Mouse (Mus musculus) stomach, embryonic 14.5 days (tissue): ENCODE results near the gene Ctf2. TPM values are rescaled to one million over a fixed set of nuclear protein-coding genes. Genes with fewer than 3 reads are reported as not detected.
"Not testable (repeated sequence)": the region's sequence is repeated elsewhere in the genome, so short reads cannot be mapped to it uniquely, and the experiment has no call there.

ENCODE experiments used
- ATAC-seq: fragments of 200-750 bp; cut with Nextera tagmentation; 2 replicates; pipeline ENCODE4 v1.8.0; 2017; ENCODE audit warnings: low read depth, moderate TSS enrichment; ENCODE audit not compliant: insufficient number of reproducible peaks, insufficient read depth, low FRiP score
- H3K27ac ChIP-seq: fragments of 300-500 bp; sonication (generic); 2 replicates; pipeline ENCODE4 v1.5.1; 2014; ENCODE audit warnings: mild to moderate bottlenecking, low read length, moderate library complexity, mixed read lengths
- H3K27me3 ChIP-seq: fragments of 300-500 bp; sonication (generic); 2 replicates; pipeline ENCODE4 v1.6.1; 2014; ENCODE audit warnings: low read length, control low read depth, mixed read lengths; ENCODE audit not compliant: control insufficient read depth, insufficient read depth
- H3K36me3 ChIP-seq: fragments of 300-500 bp; sonication (generic); 2 replicates; pipeline ENCODE4 v1.6.1; 2014; ENCODE audit warnings: mild to moderate bottlenecking, control low read depth, low read length, moderate library complexity, mixed read lengths; ENCODE audit not compliant: control insufficient read depth, insufficient read depth
- H3K4me1 ChIP-seq: fragments of 300-500 bp; sonication (generic); 2 replicates; pipeline ENCODE4 v1.6.1; 2014; ENCODE audit warnings: low read length, control low read depth, mixed read lengths; ENCODE audit not compliant: control insufficient read depth, insufficient read depth
- H3K4me2 ChIP-seq: fragments of 300-500 bp; sonication (generic); replicated peaks from 2 replicates; pipeline ENCODE4 v1.6.1; 2014; ENCODE audit warnings: low read depth, low read length, control low read depth
- H3K4me3 ChIP-seq: fragments of 300-500 bp; sonication (generic); 2 replicates; pipeline ENCODE4 v1.5.1; 2014; ENCODE audit warnings: low read depth, low read length, control low read depth
- H3K9ac ChIP-seq: fragments of 300-500 bp; sonication (generic); replicated peaks from 2 replicates; pipeline ENCODE4 v1.6.1; 2014; ENCODE audit warnings: low read depth, mild to moderate bottlenecking, control low read depth, low read length, moderate library complexity, mixed read lengths
- H3K9me3 ChIP-seq: fragments of 300-500 bp; sonication (generic); 2 replicates; pipeline ENCODE4 v1.6.1; 2016; ENCODE audit warnings: low read depth, low read length, control low read depth; ENCODE audit not compliant: control insufficient read depth
- WGBS: fragments of 180-500 bp; shearing (Covaris S2); extraction: QIAGEN DNeasy Blood & Tissue Kit; methylation state at CpG from one replicate; pipeline ENCODE4 v1.1.7; 2014; 5-methylcytosine and 5-hydroxymethylcytosine counted together
- polyA plus RNA-seq: library from polyadenylated mRNA; unstranded; fragments of >200 nt; fragmentation: Nextera tagmentation; extraction: Ambion mirVana; gene quantifications from 2 replicates; pipeline ENCODE4 v1.2.1, GENCODE M21; 2014

Gene Ctf2
- polyA plus RNA-seq: 0.32 and 0.66 TPM in 2 replicates

DNA sequence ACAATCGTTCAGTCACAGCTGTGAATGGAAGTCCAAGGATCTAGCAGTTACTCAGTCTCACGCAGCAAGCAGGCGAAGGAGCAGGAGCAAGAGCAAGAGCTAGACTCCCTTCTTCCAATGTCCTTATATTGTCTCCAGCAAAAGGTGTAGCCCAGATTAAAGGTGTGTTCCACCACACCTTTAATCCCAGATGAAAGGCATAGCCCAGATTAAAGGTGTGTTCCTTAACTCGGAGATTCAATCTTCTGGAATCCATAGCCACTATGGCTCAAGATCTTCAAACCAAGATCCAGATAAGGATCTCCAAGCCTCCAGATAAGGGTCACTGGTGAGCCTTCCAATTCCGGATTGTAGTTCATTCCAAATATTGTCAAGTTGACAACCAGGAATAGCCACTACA, at the start of gene Ctf2:
Ctf2 (minus strand) TSS at position 101 of the 400 bp plus-strand sequence.
- not testable (repeated sequence) for H3K4me2 ChIP-seq, H3K9ac ChIP-seq, H3K27ac ChIP-seq, ATAC-seq, H3K9me3 ChIP-seq, H3K4me1 ChIP-seq, H3K27me3 ChIP-seq, H3K4me3 ChIP-seq, H3K36me3 ChIP-seq
- WGBS: no CpG with 5 or more reads among the region's 5 CpGs

DNA sequence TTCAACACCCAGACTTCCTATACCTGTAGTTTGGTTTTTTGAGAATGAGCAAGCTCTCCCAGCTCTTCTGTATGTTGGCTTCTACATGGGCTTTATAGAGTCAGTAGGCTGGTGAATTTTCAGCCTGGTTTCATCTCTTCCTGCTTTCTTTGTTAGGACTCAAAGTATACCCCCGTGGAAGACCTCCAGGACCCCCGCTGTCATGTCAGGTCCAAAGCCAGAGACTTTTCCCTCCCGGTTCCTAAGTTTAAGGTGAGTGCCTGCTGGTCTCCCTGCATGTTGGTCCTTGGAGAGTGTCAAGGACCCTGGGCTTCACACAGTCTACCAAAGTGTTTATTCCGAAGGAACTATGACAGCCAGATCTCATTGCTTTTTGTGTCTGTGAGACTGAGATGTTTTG, 46.4 kb upstream of the Ctf2 start:
- no peaks in the 10 kb centered on the region for H3K9me3 ChIP-seq
- ATAC-seq: no peak
- peaks cover 37% of the 10 kb centered on the region for H3K36me3 ChIP-seq
- peak overlapping the region; percentile 85 for H3K4me3 ChIP-seq
- peaks cover 7% of the 10 kb centered on the region for H3K4me1 ChIP-seq
- no peaks in the 10 kb centered on the region for H3K27me3 ChIP-seq
- H3K9ac ChIP-seq: peak overlapping the region; percentile 93
- H3K27ac ChIP-seq: peak overlapping the region; percentile 99; the same call in 1 of the 2 replicates
- H3K4me2 ChIP-seq: peak overlapping the region; percentile 91
- WGBS: 76% methylated on average over 4 of the region's 4 CpGs

DNA sequence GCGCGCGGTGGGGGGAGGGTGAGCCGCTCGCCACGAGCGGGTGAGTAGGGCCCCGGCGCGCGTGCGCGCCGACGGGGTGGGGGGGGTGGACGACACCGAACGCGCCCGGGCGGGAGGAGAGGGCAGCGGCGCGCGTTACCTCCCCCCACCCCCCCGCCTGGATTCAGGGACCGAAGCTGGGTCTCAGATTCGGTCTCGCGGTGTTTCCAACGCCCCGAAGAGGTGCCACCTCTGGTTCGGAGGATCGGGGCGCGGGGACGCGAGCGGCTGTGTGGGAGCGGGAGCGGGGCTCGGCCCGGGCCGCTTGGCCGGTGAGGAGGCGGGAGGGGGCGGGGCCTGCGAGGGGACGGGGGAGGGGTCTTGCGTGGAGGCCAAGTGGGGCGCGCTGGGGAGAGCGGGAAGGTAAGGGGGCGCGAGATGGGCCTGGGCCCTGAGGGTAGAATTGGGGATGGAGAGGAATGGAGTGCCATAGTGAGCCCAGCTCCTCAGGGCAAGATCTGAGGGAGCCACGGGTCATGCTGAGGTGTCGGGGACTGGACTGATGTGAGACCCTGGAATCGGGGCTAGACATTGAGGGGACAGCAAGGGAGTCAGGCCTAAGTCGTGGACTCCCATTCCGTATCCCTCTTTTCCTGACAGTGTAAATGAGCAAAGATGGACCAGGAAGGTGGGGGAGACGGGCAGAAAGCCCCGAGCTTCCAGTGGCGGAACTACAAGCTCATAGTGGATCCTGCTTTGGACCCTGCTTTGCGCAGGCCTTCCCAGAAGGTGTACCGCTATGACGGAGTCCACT, 45.7 kb upstream of the Ctf2 start:
- ATAC-seq: peak; percentile 35
- whole genome bisulfite sequencing: 2% methylated on average over 54 of the region's 66 CpGs
- Histone ChIP-seq H3K9ac (peak overlapping the region; percentile 93), H3K36me3 (peaks cover 36% of the 10 kb centered on the region), H3K27me3 (no peaks in the 10 kb centered on the region), H3K4me1 (peaks cover 7% of the 10 kb centered on the region), H3K27ac (peak overlapping the region; percentile 99), H3K9me3 (no peaks in the 10 kb centered on the region), H3K4me2 (peak overlapping the region; percentile 91), H3K4me3 (peak overlapping the region; percentile 85)

DNA sequence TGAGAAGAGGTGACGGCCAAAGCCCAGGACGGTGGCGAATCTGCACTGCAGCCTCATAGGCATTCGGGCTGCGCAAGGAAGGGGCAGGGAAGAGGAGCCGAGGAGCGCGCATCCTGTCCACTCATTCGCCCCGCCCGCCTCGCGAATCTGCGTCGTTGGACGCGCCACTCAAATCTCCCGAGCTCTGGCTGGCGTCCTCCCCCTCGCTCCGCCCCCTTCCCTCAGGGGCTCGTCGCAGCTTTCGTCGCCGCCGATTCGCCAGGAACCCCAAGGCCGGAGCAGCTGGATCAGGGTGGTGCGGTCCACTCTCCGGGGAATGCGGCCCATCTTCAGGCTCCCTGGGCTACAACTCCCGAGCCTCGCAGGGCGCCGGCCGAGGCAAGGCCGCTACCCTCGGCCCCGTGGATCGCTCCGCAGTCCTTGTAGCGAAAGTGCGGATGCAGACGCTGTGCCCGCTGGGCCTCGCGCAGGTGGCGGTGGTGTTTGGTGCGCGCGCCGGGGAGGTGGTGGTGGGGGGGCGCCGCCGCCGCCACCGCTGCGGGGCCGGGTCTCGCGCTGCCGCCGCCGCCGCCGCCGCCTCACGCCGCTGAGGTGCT, 45.0 kb upstream of the Ctf2 start:
- H3K27ac ChIP-seq: peak overlapping the region; percentile 99
- peak; percentile 92 for ATAC-seq
- H3K4me3 ChIP-seq: peak overlapping the region; percentile 85
- no peaks in the 10 kb centered on the region for H3K27me3 ChIP-seq
- no peaks in the 10 kb centered on the region for H3K9me3 ChIP-seq
- peaks cover 29% of the 10 kb centered on the region for H3K36me3 ChIP-seq
- H3K4me2 ChIP-seq: peak overlapping the region; percentile 51
- H3K4me1 ChIP-seq: peaks cover 7% of the 10 kb centered on the region
- WGBS: 0% methylated on average over 54 of the region's 70 CpGs
- H3K9ac ChIP-seq: peak overlapping the region; percentile 93

DNA sequence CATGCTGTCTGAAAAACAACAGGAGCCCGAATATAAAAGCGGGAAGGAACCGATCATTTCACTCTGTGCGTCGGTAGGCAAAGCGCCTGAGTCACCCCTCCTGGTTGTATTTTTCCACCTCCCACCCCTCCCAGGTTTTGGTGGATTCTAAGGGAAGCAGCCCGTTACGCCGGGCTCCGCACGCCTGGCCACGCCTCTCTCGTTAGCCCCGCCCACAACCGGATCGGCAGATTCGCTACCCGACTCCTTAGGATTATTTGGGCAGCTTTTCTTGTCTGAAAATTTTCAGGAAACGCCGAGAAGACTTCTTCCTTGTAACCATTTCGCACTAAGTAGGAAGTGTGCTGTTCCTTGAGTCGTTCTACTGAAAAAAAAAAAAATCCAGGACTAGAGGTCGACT, 44.5 kb upstream of the Ctf2 start, which contains the start of gene Setd1a:
Setd1a (plus strand) TSS at position 245 of the 400 bp plus-strand sequence.
- H3K4me3 ChIP-seq: peak within 1 kb of the TSS; percentile 85
- H3K9ac ChIP-seq: peak within 1 kb of the TSS; percentile 93
- peak within 1 kb of the TSS; percentile 91 for H3K4me2 ChIP-seq
- peak; percentile 61; the same call in 1 of the 2 replicates for ATAC-seq
- no peaks in the 10 kb centered on the region for H3K27me3 ChIP-seq
- no peaks in the 10 kb centered on the region for H3K9me3 ChIP-seq
- peaks cover 24% of the 10 kb centered on the region for H3K36me3 ChIP-seq
- H3K27ac ChIP-seq: peak within 1 kb of the TSS; percentile 99
- under 1% methylated on average over 23 of the region's 23 CpGs for WGBS
- peaks cover 10% of the 10 kb centered on the region for H3K4me1 ChIP-seq

DNA sequence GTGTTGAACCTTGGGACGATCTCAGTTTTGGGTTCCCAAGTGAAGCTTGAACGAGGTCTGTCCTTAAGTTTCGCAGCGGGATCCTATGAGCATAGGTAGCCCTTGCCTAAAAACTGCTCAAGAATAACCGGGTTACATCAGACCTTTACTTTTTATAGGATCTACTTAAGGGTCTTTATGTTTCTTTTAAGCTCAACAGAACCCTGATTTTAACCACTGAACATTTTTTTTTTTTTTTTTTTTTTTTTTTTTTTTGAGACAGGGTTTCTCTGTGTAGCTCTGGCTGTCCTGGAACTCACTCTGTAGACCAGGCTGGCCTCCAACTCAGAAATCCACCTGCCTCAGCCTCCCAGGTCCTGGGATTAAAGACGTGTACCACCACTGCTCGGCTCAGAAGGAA, 43.9 kb upstream of the Ctf2 start:
- Histone ChIP-seq H3K4me1 (peaks cover 15% of the 10 kb centered on the region), H3K4me3 (peak overlapping the region; percentile 85), H3K36me3 (peaks cover 18% of the 10 kb centered on the region; the same call in 1 of the 2 replicates), H3K4me2 (peak overlapping the region; percentile 51), H3K9ac (peak overlapping the region; percentile 93; the same call in 1 of the 2 replicates)
- not testable (repeated sequence) for H3K27me3 ChIP-seq, ATAC-seq, H3K9me3 ChIP-seq, H3K27ac ChIP-seq
- 76% methylated on average over 7 of the region's 7 CpGs for WGBS

DNA sequence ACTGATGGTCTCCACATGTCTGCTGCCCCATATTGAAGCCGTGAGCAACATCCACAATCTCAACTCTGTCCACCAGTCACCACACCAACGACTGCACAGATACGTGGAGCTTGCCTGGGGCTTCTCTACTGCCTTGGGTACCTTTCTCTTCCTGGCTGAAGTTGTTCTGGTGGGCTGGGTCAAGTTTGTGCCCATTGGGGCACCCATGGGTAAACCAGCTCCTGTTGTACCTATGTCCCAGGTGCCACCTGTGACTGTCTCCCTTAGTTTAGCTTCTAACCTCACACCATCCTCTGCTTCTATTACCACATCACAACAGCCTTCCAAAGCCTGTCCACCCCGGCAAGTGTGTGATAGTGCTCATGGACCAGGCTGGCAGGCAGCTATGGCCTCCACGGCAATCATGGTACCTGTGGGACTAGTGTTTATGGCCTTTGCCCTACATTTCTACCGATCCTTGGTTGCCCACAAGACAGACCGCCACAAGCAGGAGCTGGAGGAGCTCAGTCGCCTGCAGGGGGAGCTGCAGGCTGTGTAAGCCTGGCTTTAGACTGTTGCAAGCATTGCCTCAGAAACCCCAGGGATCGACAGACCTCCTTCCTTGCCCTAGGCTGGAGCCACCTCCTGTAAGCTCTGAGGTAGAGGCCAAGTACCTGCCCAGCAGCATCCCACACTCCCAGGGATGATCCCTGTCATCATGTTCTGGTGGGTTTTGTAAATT, 41.9 kb upstream of the Ctf2 start:
- Histone ChIP-seq H3K4me2 (no peak overlapping the region), H3K27me3 (no peaks in the 10 kb centered on the region), H3K9me3 (no peaks in the 10 kb centered on the region), H3K4me3 (no peak overlapping the region), H3K36me3 (peaks cover 3% of the 10 kb centered on the region; the same call in 1 of the 2 replicates), H3K9ac (no peak overlapping the region), H3K4me1 (peaks cover 22% of the 10 kb centered on the region), H3K27ac (no peak overlapping the region)
- 39% methylated on average over 9 of the region's 9 CpGs for WGBS
- ATAC-seq: no peak

DNA sequence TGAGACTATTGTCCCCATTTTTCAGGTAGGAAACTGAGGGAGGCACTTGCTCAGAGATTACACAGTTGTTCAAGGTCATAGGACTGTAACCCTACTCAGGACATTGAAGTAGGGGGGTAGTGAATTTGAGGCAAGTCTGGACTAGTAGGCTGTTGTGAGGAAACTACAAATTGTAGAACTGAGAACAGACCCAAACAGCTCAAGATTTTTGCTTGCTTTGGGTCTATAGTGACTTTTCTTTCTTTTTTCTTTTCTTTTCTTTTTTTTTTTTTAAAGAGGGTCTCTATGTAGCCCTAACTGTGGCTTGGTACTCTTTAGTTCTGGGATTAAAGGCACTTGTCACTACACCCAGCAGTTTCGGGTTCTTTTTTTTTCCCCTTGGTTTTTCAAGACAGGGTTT, 40.6 kb upstream of the Ctf2 start:
- no peaks in the 10 kb centered on the region for H3K9me3 ChIP-seq
- no peak overlapping the region for H3K4me2 ChIP-seq
- peaks cover 3% of the 10 kb centered on the region; the same call in 1 of the 2 replicates for H3K36me3 ChIP-seq
- no peak overlapping the region for H3K27ac ChIP-seq
- 100% methylated on average over 1 of the region's 1 CpGs for WGBS
- peaks cover 19% of the 10 kb centered on the region for H3K4me1 ChIP-seq
- H3K9ac ChIP-seq: no peak overlapping the region
- no peaks in the 10 kb centered on the region for H3K27me3 ChIP-seq
- no peak for ATAC-seq
- H3K4me3 ChIP-seq: no peak overlapping the region
